Comparison of ENCODE assay signal across 16 mouse cellular contexts in the genomic region with DNA sequence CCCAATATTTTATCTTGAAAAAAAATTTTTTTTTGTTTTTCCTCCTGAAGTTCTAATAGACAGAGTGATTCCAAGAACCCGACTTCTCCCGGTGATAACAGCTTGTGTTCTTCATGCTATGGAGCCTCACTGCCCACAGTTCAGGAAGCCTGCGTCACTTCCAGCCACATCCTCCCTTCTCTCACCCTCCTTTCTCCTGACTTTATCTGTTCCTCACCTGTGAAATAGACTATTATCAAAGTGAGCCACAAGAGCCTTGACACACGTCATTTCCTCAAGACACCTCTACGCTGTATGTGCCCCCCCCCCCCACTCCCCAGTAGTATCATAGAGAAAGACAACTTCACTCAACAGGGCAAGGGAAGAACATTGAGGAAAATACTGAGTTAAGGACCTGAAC. TPM values are rescaled to one million over a fixed set of nuclear protein-coding genes. Genes with fewer than 3 reads are reported as not detected.
DNase-seq lines count a peak whose midpoint lies in the region; ATAC-seq and TF ChIP-seq lines count a peak whose summit lies in the region.
"Had no signal": no experiment of that assay in that cellular context is flagged by ENCODE, and none has a peak within 500 bp of the region (broad histone marks: within the 10 kb centered on the region; RNA-seq: fewer than 3 reads in every experiment).

No protein-coding gene starts in this region.

- 65% methylated on average over 5 of the region's 5 CpGs for WGBS in heart, postnatal 0 days
- 21% methylated on average over 5 of the region's 5 CpGs for WGBS in liver, embryonic 16.5 days (ENCODE audit: insufficient replicate concordance)

- no peak for ATAC-seq in heart, postnatal 0 days (ENCODE audit: insufficient read depth, low read depth)
- peak; percentile 33 for ATAC-seq in activated CD4-positive, CD25-positive, alpha-beta regulatory T cell, adult 4 months
- no peak for ATAC-seq in liver, embryonic 16.5 days (ENCODE audit: low read depth)

- DNase-seq in heart, postnatal 0 days (ENCODE audit: low spot score): no peak
- no peak for DNase-seq in heart, adult 8-10 months (ENCODE audit: low spot score)
- peak; percentile 70 for DNase-seq in CD4-positive, CD25-positive, alpha-beta regulatory T cell, adult 2 months (ENCODE audit: low read depth, low spot score)
- no peak for DNase-seq in adrenal gland, postnatal 10 days
- no peak for DNase-seq in embryo, embryonic 10.5 days (ENCODE audit: low spot score)
- no peak for DNase-seq in frontal cortex, postnatal 36 days (ENCODE audit: low spot score in 2 of 2)
- DNase-seq: kidney, adult 18-20 months; layer of hippocampus, adult 9-11 months; lung, postnatal 10 days; right cerebral cortex, postnatal 14 days had no signal

- TF ChIP-seq EP300 in heart, postnatal 0 days (IDR thresholded peaks at IDR 0.05; ENCODE audit: low read depth): no peak

- no peak overlapping the region for H3K9ac ChIP-seq in heart, postnatal 0 days (replicated peaks; ENCODE audit: low read depth, low read length)
- H3K9ac ChIP-seq in liver, embryonic 16.5 days (ENCODE audit: low read depth, low read length): peak overlapping the region; percentile 3; the same call in 1 of the 2 replicates

- H3K27me3 ChIP-seq in heart, postnatal 0 days (ENCODE audit: control insufficient read depth, insufficient read depth, low read length): no peaks in the 10 kb centered on the region
- H3K27me3 ChIP-seq in liver, embryonic 16.5 days (ENCODE audit: control insufficient read depth, insufficient read depth, low read depth, low read length): no peaks in the 10 kb centered on the region

- H3K9me3 ChIP-seq in heart, postnatal 0 days (replicated peaks; ENCODE audit: control insufficient read depth, low read length): no peaks in the 10 kb centered on the region
- no peaks in the 10 kb centered on the region for H3K9me3 ChIP-seq in liver, embryonic 16.5 days (replicated peaks; ENCODE audit: control insufficient read depth, low read length)
- H3K9me3 ChIP-seq: limb, embryonic 10.5 days had no signal

- no peak overlapping the region for H3K27ac ChIP-seq in heart, postnatal 0 days (ENCODE audit: low read depth)
- peak overlapping the region; percentile 43; the same call in 1 of the 2 replicates for H3K27ac ChIP-seq in liver, embryonic 16.5 days (ENCODE audit: low read length)
- H3K27ac ChIP-seq: limb, embryonic 10.5 days had no signal

- peaks cover 4% of the 10 kb centered on the region; the same call in 1 of the 2 replicates for H3K4me1 ChIP-seq in heart, postnatal 0 days (ENCODE audit: control insufficient read depth, insufficient read depth)
- peaks cover 36% of the 10 kb centered on the region for H3K4me1 ChIP-seq in liver, embryonic 16.5 days (ENCODE audit: control insufficient read depth, low read depth, low read length)

- H3K4me2 ChIP-seq in heart, postnatal 0 days (ENCODE audit: low read depth, low read length): peak overlapping the region; percentile 31; the same call in 1 of the 2 replicates
- H3K4me2 ChIP-seq in liver, embryonic 16.5 days (ENCODE audit: low read depth, low read length): peak overlapping the region; percentile 94

- no peak overlapping the region for H3K4me3 ChIP-seq in heart, postnatal 0 days (ENCODE audit: low read depth, low read length)
- no peak overlapping the region for H3K4me3 ChIP-seq in liver, embryonic 16.5 days (ENCODE audit: low read depth, low read length)
- H3K4me3 ChIP-seq: limb, embryonic 10.5 days had no signal

- no peaks in the 10 kb centered on the region for H3K36me3 ChIP-seq in heart, postnatal 0 days (replicated peaks; ENCODE audit: control insufficient read depth, insufficient read depth, low read length)
- H3K36me3 ChIP-seq in liver, embryonic 16.5 days (ENCODE audit: control insufficient read depth, insufficient read depth): no peaks in the 10 kb centered on the region

- no peak for TF ChIP-seq CTCF in heart, postnatal 0 days (IDR thresholded peaks at IDR 0.05; ENCODE audit: low read depth)

RNA-seq across cellular contexts. Expression of a gene that starts 2.4 kb away (rescaled TPM):
- total RNA-seq in heart, postnatal 0 days (2014; rRNA removed; ENCODE audit: low replicate concordance): not detected in 2 replicates
- polyA plus RNA-seq in heart, postnatal 0 days (2015; fragmentation: Nextera tagmentation; extraction: Ambion mirVana): not detected in 2 replicates
- total RNA-seq in heart, adult 8-10 months (2022): not detected
- polyA plus RNA-seq in activated CD4-positive, CD25-positive, alpha-beta regulatory T cell, adult 4 months (2017; shearing (Covaris generic)): not detected
- 0.19 and 0.20 TPM in 2 replicates for polyA plus RNA-seq in liver, embryonic 16.5 days (2015; fragmentation: Nextera tagmentation; extraction: Ambion mirVana)
- total RNA-seq in adrenal gland, postnatal 10 days (2021): not detected
- total RNA-seq: hematopoietic stem cell, adult 5-6 weeks; midbrain, postnatal 0 days had no signal
- polyA plus RNA-seq: cortical plate, adult 2 months had no signal

RNA-seq across cellular contexts. Expression of a gene that starts 2.6 kb away (rescaled TPM):
- 1.1 and 4.4 TPM in 2 replicates for total RNA-seq in heart, postnatal 0 days (2014; rRNA removed; ENCODE audit: low replicate concordance)
- polyA plus RNA-seq in heart, postnatal 0 days (2015; fragmentation: Nextera tagmentation; extraction: Ambion mirVana): 0.40 and 0.54 TPM in 2 replicates
- total RNA-seq in heart, adult 8-10 months (2022): 1 to 10 TPM; 2.4 to 4.3 (median 2.7) TPM
- under 1 TPM; 0.37 to 0.73 TPM for polyA plus RNA-seq in activated CD4-positive, CD25-positive, alpha-beta regulatory T cell, adult 4 months (2017; shearing (Covaris generic))
- 1.7 and 2.3 TPM in 2 replicates for polyA plus RNA-seq in liver, embryonic 16.5 days (2015; fragmentation: Nextera tagmentation; extraction: Ambion mirVana)
- total RNA-seq in adrenal gland, postnatal 10 days (2021): 1 to 10 TPM; 2.5 to 2.7 TPM

RNA-seq across cellular contexts. Expression of a gene that starts 12.2 kb away (rescaled TPM):
- total RNA-seq in heart, postnatal 0 days (2014; rRNA removed; ENCODE audit: low replicate concordance): 29.4 and 97.5 TPM in 2 replicates
- polyA plus RNA-seq in heart, postnatal 0 days (2015; fragmentation: Nextera tagmentation; extraction: Ambion mirVana): 40.0 and 42.7 TPM in 2 replicates
- 10 to 100 TPM; 25.0 to 31.0 (median 27.2) TPM for total RNA-seq in heart, adult 8-10 months (2022)
- 10 to 100 TPM; 20.5 to 23.2 TPM for polyA plus RNA-seq in activated CD4-positive, CD25-positive, alpha-beta regulatory T cell, adult 4 months (2017; shearing (Covaris generic))
- polyA plus RNA-seq in liver, embryonic 16.5 days (2015; fragmentation: Nextera tagmentation; extraction: Ambion mirVana): 43.0 and 44.9 TPM in 2 replicates
- total RNA-seq in adrenal gland, postnatal 10 days (2021): 10 to 100 TPM; 45.5 to 53.0 TPM

RNA-seq across cellular contexts. Expression of a gene that starts 35.8 kb away (rescaled TPM):
- 75.6 and 80.7 TPM in 2 replicates for total RNA-seq in heart, postnatal 0 days (2014; rRNA removed; ENCODE audit: low replicate concordance)
- 20.1 and 23.5 TPM in 2 replicates for polyA plus RNA-seq in heart, postnatal 0 days (2015; fragmentation: Nextera tagmentation; extraction: Ambion mirVana)
- 100 to 1,000 TPM; 119 to 132 (median 124) TPM for total RNA-seq in heart, adult 8-10 months (2022)
- 1 to 10 TPM; 5.9 to 6.3 TPM for polyA plus RNA-seq in activated CD4-positive, CD25-positive, alpha-beta regulatory T cell, adult 4 months (2017; shearing (Covaris generic))
- polyA plus RNA-seq in liver, embryonic 16.5 days (2015; fragmentation: Nextera tagmentation; extraction: Ambion mirVana): 9.9 and 10.3 TPM in 2 replicates
- total RNA-seq in adrenal gland, postnatal 10 days (2021): 100 to 1,000 TPM; 174 to 180 TPM

RNA-seq across cellular contexts. Expression of a gene that starts 46.0 kb away (rescaled TPM):
- total RNA-seq in heart, postnatal 0 days (2014; rRNA removed; ENCODE audit: low replicate concordance): 8.4 and 11.0 TPM in 2 replicates
- 6.1 and 6.4 TPM in 2 replicates for polyA plus RNA-seq in heart, postnatal 0 days (2015; fragmentation: Nextera tagmentation; extraction: Ambion mirVana)
- 1 to 10 TPM in 1 of 4 experiments, under 1 TPM in 3; 0.25 to 1.2 (median 0.47) TPM for total RNA-seq in heart, adult 8-10 months (2022)
- 1 to 10 TPM in 1 of 2 experiments, under 1 TPM in 1; 0.91 to 2.3 TPM for polyA plus RNA-seq in activated CD4-positive, CD25-positive, alpha-beta regulatory T cell, adult 4 months (2017; shearing (Covaris generic))
- polyA plus RNA-seq in liver, embryonic 16.5 days (2015; fragmentation: Nextera tagmentation; extraction: Ambion mirVana): 9.8 and 14.5 TPM in 2 replicates
- 10 to 100 TPM; 12.8 to 14.1 TPM for total RNA-seq in adrenal gland, postnatal 10 days (2021)
